Mouse (Mus musculus) cortical plate, adult 2 months (tissue): ENCODE measurements around the gene Arl2bp.

Experiments used
- CTCF ChIP-seq: fragments of 200-500 bp; IDR thresholded peaks from 2 replicates; pipeline ENCODE4 v1.5.1; 2011; ENCODE audit warnings: mild to moderate bottlenecking, control low read depth, low read length; ENCODE audit not compliant: insufficient read depth; ENCODE audit errors: extremely low read depth
- POLR2A ChIP-seq: fragments of 200-500 bp; IDR thresholded peaks from 2 replicates; pipeline ENCODE4 v1.6.1; 2011; ENCODE audit warnings: mild to moderate bottlenecking, low read length, control low read depth; ENCODE audit not compliant: insufficient read depth; ENCODE audit errors: extremely low read depth

DNA sequence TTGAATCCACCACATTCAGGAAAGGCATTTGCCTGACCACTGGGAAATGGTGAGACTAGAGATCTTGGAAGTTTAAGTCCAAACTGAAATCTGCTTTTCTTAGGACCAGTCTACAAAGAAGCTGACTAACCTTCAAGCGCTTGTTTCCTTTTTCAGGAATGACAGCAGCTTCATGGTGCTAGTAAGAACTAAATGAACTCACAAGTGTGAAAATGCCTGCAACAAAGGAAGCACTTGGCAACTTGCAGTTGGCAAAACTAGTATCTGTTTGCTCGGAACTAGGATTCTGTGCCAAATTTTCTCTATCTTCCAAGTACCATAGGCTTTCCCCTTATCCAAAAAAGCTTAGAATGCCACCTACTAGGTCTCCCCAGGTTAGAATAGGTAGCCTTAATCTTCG lies 20.2 kb upstream of the Arl2bp start:
- no peak for TF ChIP-seq CTCF
- no peak for TF ChIP-seq POLR2A
